Mouse (Mus musculus) liver, embryonic 11.5 days (tissue): Measurements from ENCODE around the gene Slc39a11. TPM values are rescaled to one million over a fixed set of nuclear protein-coding genes. Genes with fewer than 3 reads are reported as not detected.

ENCODE experiments used
- ATAC-seq: fragments of 200-750 bp; cut with Nextera tagmentation; replicated peaks from 2 replicates; pipeline ENCODE4 v1.8.0; 2017; ENCODE audit warnings: moderate number of reproducible peaks, mild to moderate bottlenecking, moderate TSS enrichment, moderate library complexity; ENCODE audit not compliant: low FRiP score
- DNase-seq: peaks from one replicate; pipeline ENCODE4 v3.0.0-alpha.2; 2017; ENCODE audit warnings: low spot score
- H3K27ac ChIP-seq: fragments of 300-500 bp; sonication (generic); 2 replicates; pipeline ENCODE4 v1.5.1; 2014; ENCODE audit warnings: mild to moderate bottlenecking, low read depth, low read length, control low read depth
- H3K27me3 ChIP-seq: fragments of 300-500 bp; sonication (generic); replicated peaks from 2 replicates; pipeline ENCODE4 v1.6.1; 2014; ENCODE audit warnings: low read length, mixed read lengths; ENCODE audit not compliant: control insufficient read depth, insufficient read depth
- H3K36me3 ChIP-seq: fragments of 300-500 bp; sonication (generic); 2 replicates; pipeline ENCODE4 v1.6.1; 2014; ENCODE audit warnings: mild to moderate bottlenecking, low read length, moderate library complexity, mixed read lengths; ENCODE audit not compliant: control insufficient read depth, insufficient read depth
- H3K4me1 ChIP-seq: fragments of 300-500 bp; sonication (generic); replicated peaks from 2 replicates; pipeline ENCODE4 v1.6.1; 2014; ENCODE audit warnings: low read length, mixed read lengths; ENCODE audit not compliant: control insufficient read depth, insufficient read depth
- H3K4me2 ChIP-seq: fragments of 300-500 bp; sonication (generic); 2 replicates; pipeline ENCODE4 v1.6.1; 2014; ENCODE audit warnings: mild to moderate bottlenecking, control low read depth, moderate library complexity
- H3K4me3 ChIP-seq: fragments of 300-500 bp; sonication (generic); 2 replicates; pipeline ENCODE4 v1.5.1; 2014; ENCODE audit warnings: low read depth, low read length, control low read depth
- H3K9ac ChIP-seq: fragments of 300-500 bp; sonication (generic); 2 replicates; pipeline ENCODE4 v1.6.1; 2014; ENCODE audit warnings: low read depth, low read length, control low read depth
- H3K9me3 ChIP-seq: fragments of 300-500 bp; sonication (generic); 2 replicates; pipeline ENCODE4 v1.6.1; 2016; ENCODE audit warnings: low read length, inconsistent platforms, mixed read lengths; ENCODE audit not compliant: control insufficient read depth
- WGBS: fragments of 180-500 bp; shearing (Covaris S2); extraction: QIAGEN DNeasy Blood & Tissue Kit; methylation state at CpG from one replicate; pipeline ENCODE4 v1.1.7; 2014; 5-methylcytosine and 5-hydroxymethylcytosine counted together
- polyA plus RNA-seq: library from polyadenylated mRNA; unstranded; fragments of >200 nt; fragmentation: Nextera tagmentation; extraction: Ambion mirVana; gene quantifications from 2 replicates; pipeline ENCODE4 v1.2.1, GENCODE M21; 2014

Slc39a11 gene
- polyA plus RNA-seq, 1 experiment from 2014 or later: 20.9 TPM

DNA sequence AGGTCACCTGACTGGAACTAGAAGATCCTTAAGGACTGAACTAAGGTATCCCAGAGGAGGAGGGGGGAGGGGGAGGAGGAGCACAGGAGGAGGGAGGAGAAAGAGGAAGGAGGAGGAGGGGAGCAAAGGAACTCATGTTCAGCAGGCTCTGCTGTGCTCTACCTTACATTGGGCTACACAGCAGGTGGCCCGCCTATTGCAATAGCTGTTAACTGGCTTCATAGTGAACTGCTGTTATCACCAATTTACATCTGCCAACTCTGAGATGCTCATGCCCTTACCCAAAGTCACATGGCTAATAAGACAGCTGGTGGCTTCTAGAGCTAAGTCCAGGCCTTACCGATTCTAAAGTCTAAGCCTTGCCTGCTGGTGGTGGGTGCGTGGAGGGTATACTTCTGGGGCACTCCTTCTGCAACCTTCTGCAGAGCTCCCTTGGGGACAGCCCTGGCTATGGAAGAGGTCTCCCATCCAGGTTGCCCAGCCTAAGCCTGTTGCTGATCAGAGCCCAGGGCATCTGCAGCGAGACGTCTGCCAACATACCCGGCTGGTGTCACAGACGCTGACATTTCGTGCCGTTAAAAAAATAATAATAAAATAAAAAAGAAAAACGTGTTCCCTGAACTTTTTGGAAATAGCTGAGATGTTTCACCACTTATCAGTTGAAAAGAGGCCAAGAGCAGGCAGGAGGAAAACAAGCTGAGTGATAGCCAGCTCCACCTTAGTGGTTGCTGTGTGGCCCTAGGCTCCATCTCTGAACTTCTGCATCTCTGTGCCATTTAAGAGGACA, 289.6 kb downstream of the Slc39a11 start:
- DNase-seq: no peak
- H3K27me3 ChIP-seq: no peaks in the 10 kb centered on the region
- 86% methylated on average over 10 of the region's 10 CpGs for WGBS
- no peak overlapping the region for H3K27ac ChIP-seq
- no peak overlapping the region for H3K4me3 ChIP-seq
- ATAC-seq: no peak
- no peaks in the 10 kb centered on the region for H3K4me1 ChIP-seq
- no peak overlapping the region for H3K4me2 ChIP-seq
- H3K9ac ChIP-seq: no peak overlapping the region
- H3K9me3 ChIP-seq: no peaks in the 10 kb centered on the region
- no peaks in the 10 kb centered on the region for H3K36me3 ChIP-seq

DNA sequence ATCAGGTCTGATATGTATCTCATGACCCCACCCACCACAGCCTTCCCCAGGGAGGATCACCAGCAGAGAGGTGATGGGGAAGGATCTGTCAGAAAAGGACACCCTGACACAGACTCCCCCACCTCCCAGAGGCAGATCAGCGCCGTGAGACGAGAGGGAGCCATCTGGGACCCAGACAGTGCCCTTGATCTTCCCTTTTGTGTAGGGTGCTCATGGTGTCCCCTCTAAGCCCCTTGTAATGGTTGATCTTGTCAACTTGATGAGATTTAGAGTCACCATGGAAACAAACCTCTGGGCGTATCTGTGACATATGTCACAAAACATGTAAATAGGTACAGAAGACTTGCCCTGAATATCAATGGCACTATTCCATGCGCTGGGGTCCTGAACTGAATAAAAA, 293.9 kb downstream of the Slc39a11 start:
- H3K9me3 ChIP-seq: no peaks in the 10 kb centered on the region
- no peaks in the 10 kb centered on the region for H3K4me1 ChIP-seq
- no peaks in the 10 kb centered on the region for H3K27me3 ChIP-seq
- H3K4me2 ChIP-seq: no peak overlapping the region
- WGBS: 75% methylated on average over 5 of the region's 5 CpGs
- DNase-seq: no peak
- H3K36me3 ChIP-seq: no peaks in the 10 kb centered on the region
- ATAC-seq: no peak
- no peak overlapping the region for H3K27ac ChIP-seq
- no peak overlapping the region for H3K9ac ChIP-seq
- H3K4me3 ChIP-seq: no peak overlapping the region

DNA sequence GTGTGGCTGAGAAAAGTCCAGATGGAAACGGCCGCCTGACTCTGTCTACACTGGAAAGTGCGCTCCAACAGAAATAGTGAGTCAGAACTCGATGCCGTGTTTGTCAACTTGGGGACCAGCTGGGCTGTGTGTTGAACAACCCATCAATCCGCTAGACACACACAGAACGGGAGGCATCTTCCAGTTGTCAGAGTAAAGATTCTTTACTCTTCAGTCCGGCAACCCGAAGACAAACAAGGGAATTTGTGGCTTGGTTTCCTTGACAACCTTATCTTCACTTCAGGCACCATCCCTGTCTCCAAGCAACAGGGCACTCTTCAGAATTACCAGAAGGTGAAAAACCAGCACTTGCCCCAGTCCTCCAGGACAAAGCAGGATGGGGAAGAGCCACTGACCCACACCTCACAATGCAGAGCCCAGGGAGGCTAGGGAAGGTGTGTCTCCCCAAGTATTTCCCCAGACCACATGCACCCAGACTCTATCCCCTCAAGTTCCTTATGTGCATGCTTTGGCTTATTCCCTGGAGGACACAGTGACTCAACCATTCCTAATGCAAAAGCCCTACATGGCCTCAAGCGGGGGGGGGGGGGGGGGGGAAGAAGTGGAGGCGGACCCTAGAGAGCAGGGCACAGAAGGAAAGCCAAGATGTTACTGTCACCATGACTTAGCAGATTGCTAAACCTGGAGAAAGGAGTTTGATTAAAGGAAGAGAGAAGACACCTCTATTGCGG, 297.6 kb downstream of the Slc39a11 start:
- Histone ChIP-seq H3K27ac (no peak overlapping the region), H3K27me3 (no peaks in the 10 kb centered on the region), H3K4me2 (no peak overlapping the region), H3K4me3 (no peak overlapping the region), H3K4me1 (no peaks in the 10 kb centered on the region), H3K9ac (no peak overlapping the region), H3K9me3 (peaks cover 8% of the 10 kb centered on the region; the same call in 1 of the 2 replicates), H3K36me3 (no peaks in the 10 kb centered on the region)
- 42% methylated on average over 11 of the region's 12 CpGs for WGBS
- DNase-seq (no peak), ATAC-seq (no peak)

DNA sequence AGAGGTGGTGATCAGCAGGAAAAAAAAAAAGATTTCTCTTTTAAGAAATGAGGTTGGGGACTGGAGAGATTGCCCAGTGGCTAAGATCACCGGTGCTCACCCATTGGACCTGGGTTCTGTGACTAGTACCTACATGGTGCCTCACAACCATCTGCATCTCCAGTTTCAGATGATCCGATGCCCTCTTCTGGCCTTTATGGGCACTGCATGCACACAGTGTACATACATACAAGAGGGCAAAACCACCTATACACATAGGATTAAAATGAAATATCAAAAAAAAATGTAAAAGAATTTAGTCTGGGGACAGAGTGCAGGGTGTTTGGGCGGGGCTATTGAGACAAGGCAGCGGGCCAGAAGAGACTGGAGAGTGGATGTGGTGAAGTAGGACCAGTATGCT, 299.3 kb downstream of the Slc39a11 start:
- no peak for ATAC-seq
- H3K9me3 ChIP-seq: peaks cover 8% of the 10 kb centered on the region; the same call in 1 of the 2 replicates
- no peak overlapping the region for H3K9ac ChIP-seq
- DNase-seq: no peak
- H3K36me3 ChIP-seq: no peaks in the 10 kb centered on the region
- no peaks in the 10 kb centered on the region for H3K27me3 ChIP-seq
- no peaks in the 10 kb centered on the region for H3K4me1 ChIP-seq
- no peak overlapping the region for H3K27ac ChIP-seq
- WGBS: 93% methylated on average over 4 of the region's 4 CpGs
- no peak overlapping the region for H3K4me3 ChIP-seq
- no peak overlapping the region for H3K4me2 ChIP-seq

DNA sequence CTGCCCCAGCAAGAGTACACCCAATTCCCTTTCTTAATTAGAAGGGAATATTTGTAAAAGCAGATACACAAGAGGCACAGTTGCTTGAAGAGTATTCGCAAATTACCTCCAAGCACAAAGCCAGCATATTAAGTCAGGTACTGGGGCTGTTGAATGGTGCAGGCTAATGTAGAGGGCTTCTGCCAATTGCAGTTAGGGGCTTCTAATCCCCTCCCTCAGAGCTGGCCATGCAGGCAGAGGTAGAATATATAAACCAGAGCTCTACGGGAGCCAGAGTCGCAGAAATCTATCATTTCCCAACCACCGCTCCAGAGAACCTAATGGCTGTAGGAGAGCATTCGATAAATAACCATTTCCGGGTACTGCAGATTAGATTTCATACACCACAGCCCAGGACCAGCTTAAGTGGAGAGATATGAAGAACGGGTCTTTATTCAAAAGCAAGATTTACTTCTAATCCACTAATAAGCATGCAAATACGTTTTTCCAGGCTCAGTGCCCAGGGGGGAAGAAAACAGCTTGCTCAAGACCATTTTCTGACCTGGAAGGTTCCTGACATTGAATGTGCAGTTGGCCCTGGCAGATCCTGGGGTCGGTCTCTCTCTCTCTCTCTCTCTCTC, 302.9 kb downstream of the Slc39a11 start:
- no peaks in the 10 kb centered on the region for H3K4me1 ChIP-seq
- no peak overlapping the region for H3K27ac ChIP-seq
- no peak overlapping the region for H3K9ac ChIP-seq
- H3K27me3 ChIP-seq: no peaks in the 10 kb centered on the region
- H3K9me3 ChIP-seq: peaks cover 8% of the 10 kb centered on the region; the same call in 1 of the 2 replicates
- no peaks in the 10 kb centered on the region for H3K36me3 ChIP-seq
- DNase-seq (no peak), ATAC-seq (no peak)
- H3K4me2 ChIP-seq: no peak overlapping the region
- 70% methylated on average over 9 of the region's 9 CpGs for WGBS
- no peak overlapping the region for H3K4me3 ChIP-seq

DNA sequence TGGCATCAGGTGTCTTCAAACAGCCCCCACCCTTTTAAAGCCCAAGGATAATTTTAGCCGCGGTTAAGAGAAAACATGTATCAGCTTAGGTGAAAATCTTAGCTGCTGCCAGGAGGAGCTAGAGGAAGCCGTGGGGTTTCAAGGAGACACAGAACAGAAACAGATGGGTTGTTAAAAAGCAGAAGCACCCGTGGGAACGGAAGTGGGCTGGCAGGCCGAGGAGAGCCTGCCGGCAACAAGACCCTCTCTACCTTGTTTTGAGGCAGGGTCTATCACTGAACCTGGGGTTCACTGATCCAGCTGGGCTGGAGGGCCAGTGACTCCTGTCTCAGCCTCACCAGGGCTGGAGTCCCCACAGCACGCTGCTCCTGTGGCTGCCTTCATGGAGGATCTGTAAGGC, 310.1 kb downstream of the Slc39a11 start:
- Histone ChIP-seq H3K4me2 (no peak overlapping the region), H3K27me3 (no peaks in the 10 kb centered on the region), H3K36me3 (no peaks in the 10 kb centered on the region), H3K4me3 (no peak overlapping the region), H3K9ac (no peak overlapping the region), H3K27ac (no peak overlapping the region), H3K4me1 (no peaks in the 10 kb centered on the region), H3K9me3 (no peaks in the 10 kb centered on the region)
- no peak for DNase-seq
- no peak for ATAC-seq
- 64% methylated on average over 8 of the region's 8 CpGs for WGBS

DNA sequence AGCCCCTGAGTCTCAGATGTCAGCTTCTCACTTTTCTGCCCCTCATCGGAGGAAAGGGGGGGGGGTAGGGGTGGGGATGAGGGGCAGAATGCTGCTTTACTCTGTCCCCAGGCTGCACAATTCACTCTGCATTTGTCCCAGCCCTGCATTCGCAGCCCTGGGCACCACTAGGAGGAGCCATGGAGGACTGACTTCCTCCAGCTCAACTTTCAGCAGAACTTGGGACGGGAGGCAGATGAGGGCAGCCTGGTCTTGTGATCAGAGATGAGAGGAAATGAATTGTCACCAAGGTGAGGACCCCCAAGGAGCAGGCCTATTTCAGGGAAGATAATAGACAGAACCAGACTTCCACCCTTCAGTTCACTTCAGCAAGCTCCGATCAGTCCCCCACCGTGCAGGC, 311.3 kb downstream of the Slc39a11 start:
- WGBS: 57% methylated on average over 5 of the region's 5 CpGs

DNA sequence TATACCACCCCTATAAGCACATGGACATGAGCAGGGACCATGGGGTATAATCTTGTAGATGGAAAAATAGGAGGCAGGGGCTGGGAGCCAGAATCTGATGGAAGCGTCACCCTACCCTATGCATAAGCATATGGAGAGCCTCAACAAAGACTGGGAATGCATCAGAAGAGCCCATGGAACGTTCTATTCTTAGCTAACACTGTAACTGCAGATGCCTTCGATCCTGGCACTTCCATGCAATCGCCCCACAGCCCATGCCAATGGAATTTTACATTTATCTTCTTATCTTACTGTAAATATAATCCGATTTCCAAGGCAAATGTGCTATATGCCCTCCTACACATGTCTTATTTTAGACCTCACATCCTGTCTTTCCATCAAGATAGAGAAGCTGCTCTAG, 314.2 kb downstream of the Slc39a11 start:
- no peak overlapping the region for H3K4me2 ChIP-seq
- H3K27ac ChIP-seq: no peak overlapping the region
- H3K4me1 ChIP-seq: no peaks in the 10 kb centered on the region
- 79% methylated on average over 5 of the region's 5 CpGs for WGBS
- H3K27me3 ChIP-seq: no peaks in the 10 kb centered on the region
- H3K9ac ChIP-seq: no peak overlapping the region
- no peak for DNase-seq
- no peak for ATAC-seq
- no peaks in the 10 kb centered on the region for H3K9me3 ChIP-seq
- no peaks in the 10 kb centered on the region for H3K36me3 ChIP-seq
- H3K4me3 ChIP-seq: no peak overlapping the region

More for the DNA sequence above, 311.3 kb downstream of the Slc39a11 start:
- Histone ChIP-seq H3K9ac (no peak overlapping the region), H3K27ac (no peak overlapping the region), H3K9me3 (no peaks in the 10 kb centered on the region), H3K27me3 (no peaks in the 10 kb centered on the region), H3K4me3 (no peak overlapping the region), H3K4me1 (no peaks in the 10 kb centered on the region), H3K4me2 (no peak overlapping the region), H3K36me3 (no peaks in the 10 kb centered on the region)
- ATAC-seq (no peak), DNase-seq (no peak)
